ENCODE assay signal across 8 mouse cellular contexts in the genomic region with DNA sequence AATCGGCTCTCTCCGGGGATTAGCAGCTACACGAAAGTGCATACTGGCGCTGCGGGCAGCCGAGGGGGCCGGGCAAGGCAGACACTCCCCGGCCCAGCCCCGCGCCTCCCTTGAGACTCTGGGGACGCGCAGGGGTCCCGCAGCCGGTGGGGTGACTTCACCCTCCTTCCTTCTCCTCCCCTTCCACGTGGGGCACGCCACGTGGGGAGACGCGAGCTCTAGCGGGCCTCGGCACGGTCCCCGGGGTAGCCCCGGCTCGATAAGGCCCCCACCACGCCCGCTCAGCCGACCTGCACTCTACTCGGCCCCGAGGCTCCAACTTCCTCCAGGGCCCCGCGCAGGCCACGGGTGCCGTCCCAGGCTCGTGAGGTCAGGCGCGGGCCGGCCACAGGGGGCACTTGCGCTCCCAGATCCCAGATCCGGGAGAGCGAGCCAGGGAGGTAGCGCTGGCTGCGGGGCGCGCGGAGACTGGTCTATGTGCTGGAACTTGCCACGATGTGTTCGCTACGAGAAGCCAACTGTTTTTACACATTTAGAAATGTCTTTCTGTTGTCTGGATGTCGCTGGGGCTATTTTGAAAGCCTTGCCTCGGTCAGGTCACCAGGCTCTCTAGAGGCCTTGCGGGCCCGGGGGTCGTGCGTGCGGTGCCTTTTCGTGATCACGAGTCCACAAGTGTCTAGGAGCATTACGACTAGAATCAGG. TPM values are rescaled to one million over a fixed set of nuclear protein-coding genes. Genes with fewer than 3 reads are reported as not detected.
DNase-seq lines count a peak whose midpoint lies in the region; ATAC-seq lines count a peak whose summit lies in the region.

Gene Ctbp2, minus strand, starts transcription at position 356 of the 702 bp plus-strand sequence.

- ATAC-seq in megakaryocyte, adult 5-6 weeks (ENCODE audit: poor library complexity, severe bottlenecking): peak; percentile 77

- intact Hi-C loops in left cerebral cortex, postnatal 10 days (cut with DNase I): loop anchor here (5.0 kb wide), 2 partner anchors 92 to 513 kb away; partner anchors contain the start of gene Edrf1

- peak; percentile 91 for DNase-seq in adrenal gland, adult 2 months
- peak; percentile 87 for DNase-seq in embryo, embryonic 10 days (ENCODE audit: low spot score)
- DNase-seq in gastrocnemius, postnatal 25 days: peak; percentile 85
- DNase-seq in induced T-regulatory cell, adult 2 months (ENCODE audit: low read depth): peak; percentile 23
- DNase-seq in left cerebral cortex, postnatal 10 days (ENCODE audit: extremely low spot score in 1 of 2, low spot score in 2 of 2): peak; percentile 49 to 95
- DNase-seq in right cerebral cortex, adult 18-20 months: peak; percentile 42
- peak; percentile 87 to 88 for DNase-seq in urinary bladder, postnatal 36 days (ENCODE audit: low spot score in 2 of 2)

RNA-seq across cellular contexts. Expression of gene Ctbp2, which starts in this region (rescaled TPM):
- 10 to 100 TPM; 54.4 to 65.3 TPM for total RNA-seq in adrenal gland, adult 2 months (2021)
- polyA plus RNA-seq in adrenal gland, adult 2 months (2012; rRNA removed): 52.8 and 53.2 TPM in 2 replicates
- 10 to 100 TPM; 11.7 to 15.9 TPM for total RNA-seq in gastrocnemius, postnatal 25 days (2021)
- total RNA-seq in left cerebral cortex, postnatal 10 days (2021): 10 to 100 TPM; 28.3 to 34.7 TPM
- 43.2 and 49.3 TPM in 2 replicates for total RNA-seq in megakaryocyte, adult 5-6 weeks (2015)
- total RNA-seq in megakaryocyte, adult 5-6 weeks (2017): 50.2 and 57.6 TPM in 2 replicates

Comparison
In these comparisons a context has a peak if more than half of its experiments do, and no peak if none do; other contexts are left out.
1. Peak in every context shown above with its lines: DNase-seq and ATAC-seq.
2. DNase-seq: peak in every context shown above with its lines; median percentile 91 in adrenal gland, adult 2 months; 88 in urinary bladder, postnatal 36 days; 87 in embryo, embryonic 10 days; 85 in gastrocnemius, postnatal 25 days; 72 in left cerebral cortex, postnatal 10 days; 42 in right cerebral cortex, adult 18-20 months; 23 in induced T-regulatory cell, adult 2 months.